Mouse (Mus musculus): ENCODE measurements at regions not wholly inside any gene's neighbourhood (a gene's known extent, or its start where the extent isn't known, plus 50 kb on each side); places are given as distances from the start of the nearest gene placed in this dataset.
"Not testable (repeated sequence)": the region's sequence is repeated elsewhere in the genome, so short reads cannot be mapped to it uniquely, and the experiment has no call there.

DNA sequence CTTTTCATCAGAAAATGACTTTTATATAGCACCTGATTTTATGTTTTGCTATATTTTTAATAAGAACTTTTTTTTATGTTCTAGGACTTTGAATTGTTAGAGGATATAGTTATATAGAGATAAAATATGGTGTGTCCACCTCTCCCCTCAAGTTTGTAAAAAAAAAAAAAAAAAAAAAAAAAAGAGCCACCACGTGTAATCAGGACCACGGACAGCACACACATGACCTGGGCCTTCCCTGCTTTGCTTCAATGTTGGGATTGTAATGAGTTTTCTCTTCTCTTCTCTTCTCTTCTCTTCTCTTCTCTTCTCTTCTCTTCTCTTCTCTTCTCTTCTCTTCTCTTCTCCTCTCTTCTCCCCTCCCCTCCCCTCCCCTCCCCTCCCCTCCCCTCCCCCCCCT, 78.5 kb downstream of the 1700010I14Rik start:
- H3K4me3 ChIP-seq; H3K27ac ChIP-seq; intact Hi-C loops (cut with DNase I); DNase-seq: not testable (repeated sequence)

DNA sequence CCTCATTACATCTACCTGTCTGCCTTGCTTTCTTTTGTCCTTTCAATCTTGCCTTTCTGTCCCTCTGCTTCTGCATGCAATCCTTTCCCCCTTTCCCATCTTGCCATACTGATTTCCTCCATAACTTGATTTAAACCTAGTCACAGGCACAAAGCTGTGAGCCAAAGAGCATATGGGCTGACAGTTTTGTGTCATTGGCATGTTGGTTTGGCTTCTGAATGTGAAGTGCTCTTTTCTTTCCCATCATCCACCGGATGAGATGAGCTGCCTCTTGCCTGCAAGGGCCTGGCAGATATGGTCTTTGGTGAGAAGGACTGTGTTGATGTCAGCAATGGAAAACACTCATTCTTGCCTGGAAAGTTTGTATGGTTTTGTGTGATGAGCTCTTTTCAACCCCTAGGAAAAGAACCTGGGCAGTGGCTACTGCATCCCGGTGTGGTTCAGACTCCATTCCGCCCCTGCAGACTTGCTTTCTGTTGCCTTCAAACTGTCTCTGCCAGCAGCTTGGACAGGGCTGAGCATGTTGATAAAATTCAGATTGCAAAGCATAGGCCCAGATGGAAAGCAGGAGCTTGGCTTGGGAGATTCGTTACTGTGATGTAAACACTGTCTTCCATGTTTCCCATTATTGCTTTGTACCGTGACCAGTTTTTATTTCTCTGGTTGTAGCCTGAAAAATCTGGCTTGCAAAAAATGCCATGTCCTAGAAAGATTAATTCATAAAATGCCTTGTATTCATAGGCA, 80.9 kb downstream of the 1700010I14Rik start:
- no peak overlapping the region for H3K4me3 ChIP-seq
- TF ChIP-seq CTCF (IDR thresholded peaks at IDR 0.05) = no peak
- intact Hi-C loops (cut with DNase I) = no loop called here
- H3K27ac ChIP-seq = no peak overlapping the region
- DNase-seq = no peak

DNA sequence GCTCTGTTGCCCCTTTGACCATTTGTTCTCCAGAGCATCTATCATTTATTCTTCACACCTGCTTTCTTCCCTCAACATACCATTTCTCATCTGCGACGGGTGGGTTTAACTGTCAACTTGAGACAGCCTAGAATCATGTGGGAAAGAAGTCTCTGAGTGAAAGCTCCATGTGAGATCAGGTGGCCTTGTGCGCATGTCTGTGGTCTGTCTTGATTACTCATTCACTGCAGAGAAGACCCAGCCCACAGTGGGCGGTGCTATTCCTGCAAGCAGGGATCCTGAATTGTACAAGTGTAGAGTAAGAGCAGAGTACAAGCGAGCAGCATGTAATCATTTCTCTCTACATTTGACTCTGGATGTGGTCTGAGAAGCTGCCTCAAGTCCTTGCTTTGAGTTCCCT, 95.5 kb downstream of the 1700010I14Rik start:
- H3K4me3 ChIP-seq = no peak overlapping the region
- no peak for TF ChIP-seq CTCF (IDR thresholded peaks at IDR 0.05)
- DNase-seq = no peak
- H3K27ac ChIP-seq = no peak overlapping the region
- intact Hi-C loops (cut with DNase I) = no loop called here

DNA sequence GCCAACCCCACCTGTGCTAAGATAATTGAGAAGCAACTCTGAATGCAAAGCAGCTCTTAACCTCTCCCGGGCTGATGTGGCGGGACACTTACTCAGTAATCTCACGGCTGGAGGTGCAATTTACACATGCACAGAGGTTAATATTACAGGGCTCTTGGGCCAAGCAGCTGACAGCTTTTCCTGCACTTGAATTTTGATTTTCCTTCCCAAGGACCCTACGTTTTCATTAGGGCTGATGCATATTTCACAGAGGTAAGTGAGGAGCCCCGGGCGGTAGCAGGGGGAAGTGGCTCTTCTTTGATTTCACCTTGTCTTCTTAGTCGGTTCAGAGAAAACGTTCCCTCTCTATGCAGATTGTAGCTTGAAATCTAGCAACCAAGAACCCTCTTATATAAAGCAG, 139.7 kb downstream of the 1700010I14Rik start:
- TF ChIP-seq CTCF (IDR thresholded peaks at IDR 0.05) = no peak
- Histone ChIP-seq H3K4me3 (no peak overlapping the region), H3K27ac (no peak overlapping the region)
- intact Hi-C loops (cut with DNase I) = no loop called here
- no peak for DNase-seq

DNA sequence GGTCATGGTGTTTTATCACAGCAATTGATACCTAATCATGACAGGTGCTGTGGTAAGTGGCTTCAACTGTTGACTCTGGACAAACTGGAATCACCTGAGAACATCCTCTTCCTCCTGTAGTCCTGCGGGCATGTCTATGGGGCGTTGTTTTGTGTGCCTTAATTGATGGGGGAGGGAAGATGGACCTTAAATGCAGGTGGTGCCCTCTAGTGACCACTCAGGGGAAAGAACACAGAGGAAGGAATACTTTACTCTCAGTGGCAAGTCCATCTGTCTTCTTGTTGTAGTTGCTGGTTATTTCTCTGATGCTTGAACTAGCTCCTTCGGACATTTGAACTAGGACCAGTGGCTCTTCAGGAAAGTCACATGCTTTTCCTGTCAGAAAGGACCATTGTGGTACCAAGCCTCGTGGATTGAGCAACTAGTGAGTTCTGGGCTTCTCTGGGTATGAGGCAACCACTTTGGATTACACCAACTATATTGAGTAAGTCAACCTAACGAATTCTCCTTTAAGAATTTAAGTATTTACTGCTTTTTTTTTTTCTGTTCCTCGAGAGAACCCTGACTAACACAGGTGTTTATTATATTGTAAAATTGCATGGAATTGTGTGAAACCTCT, 157.6 kb downstream of the 1700010I14Rik start:
- intact Hi-C loops (cut with DNase I) = loop anchor here (2.0 kb wide), 1 partner anchor 113 kb away; no protein-coding TSS in a partner anchor
- Histone ChIP-seq H3K27ac (no peak overlapping the region), H3K4me3 (no peak overlapping the region)
- peak; percentile 57 for TF ChIP-seq CTCF (IDR thresholded peaks at IDR 0.05)
- no peak for DNase-seq

DNA sequence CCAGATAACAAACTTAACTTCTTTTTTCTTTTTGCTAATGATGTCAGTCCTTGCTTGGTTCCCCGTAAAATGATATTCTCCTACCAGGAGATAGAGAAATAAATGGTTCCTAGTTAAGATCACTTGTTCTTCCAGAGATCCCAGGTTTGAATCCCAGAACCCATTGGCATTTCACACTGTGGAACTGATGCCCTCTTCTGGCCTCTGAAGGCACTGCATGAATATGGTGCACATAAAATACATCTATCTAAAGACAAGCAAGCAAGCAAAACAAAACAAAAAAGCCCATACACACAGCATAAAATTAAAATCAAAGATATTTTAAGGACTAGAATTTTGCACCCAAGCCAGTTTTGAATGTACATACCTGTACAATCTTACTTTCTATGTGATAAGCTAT, 162.5 kb downstream of the 1700010I14Rik start:
- no peak for DNase-seq
- intact Hi-C loops (cut with DNase I) = no loop called here
- no peak overlapping the region for H3K27ac ChIP-seq
- peak; percentile 38 for TF ChIP-seq CTCF (IDR thresholded peaks at IDR 0.05)
- H3K4me3 ChIP-seq = no peak overlapping the region

DNA sequence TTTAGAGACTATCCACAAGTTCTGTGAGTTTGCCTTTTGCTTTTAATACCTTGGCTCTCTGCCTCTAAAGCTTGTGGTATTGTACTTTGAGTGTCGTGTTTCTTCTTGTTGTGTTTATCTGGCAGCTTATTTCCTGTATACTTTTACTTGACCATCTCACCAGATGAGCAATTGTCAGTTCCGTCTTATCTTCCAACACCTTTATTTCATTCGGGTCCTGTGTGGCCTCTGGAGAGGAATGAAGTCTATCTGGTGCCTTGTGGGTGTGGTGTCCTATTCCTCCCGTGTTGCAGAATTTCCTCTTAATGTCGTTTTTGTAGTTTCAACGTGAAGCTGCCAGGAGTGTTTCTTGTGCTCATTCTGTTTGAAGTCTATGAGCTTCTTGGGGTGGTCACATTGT, 174.0 kb downstream of the 1700010I14Rik start:
- DNase-seq = no peak
- TF ChIP-seq CTCF (IDR thresholded peaks at IDR 0.05) = no peak
- intact Hi-C loops (cut with DNase I) = loop anchor here (10.0 kb wide), 1 partner anchor 1333 kb away; no protein-coding TSS in a partner anchor
- H3K27ac ChIP-seq = no peak overlapping the region
- H3K4me3 ChIP-seq = no peak overlapping the region

DNA sequence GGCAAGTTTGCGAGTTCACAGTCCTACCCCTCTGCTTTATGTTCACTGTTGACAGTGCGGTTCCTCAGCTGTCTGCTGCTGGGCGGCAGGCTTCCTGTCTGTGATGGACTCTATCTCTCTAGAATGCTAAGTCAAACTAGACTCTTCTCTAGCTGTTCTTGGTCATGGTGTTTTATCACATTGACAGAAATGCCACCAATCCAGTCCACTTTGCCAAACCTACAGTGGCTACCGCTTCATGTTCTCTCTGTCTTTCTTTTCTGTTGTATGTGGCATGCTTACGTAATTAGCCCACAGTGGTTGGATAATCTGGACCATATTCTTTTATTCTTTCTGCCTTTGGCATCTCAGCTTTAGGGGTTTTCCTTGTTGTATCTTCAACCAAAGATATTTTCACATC, 174.5 kb downstream of the 1700010I14Rik start:
- no peak for DNase-seq
- no peak for TF ChIP-seq CTCF (IDR thresholded peaks at IDR 0.05)
- Histone ChIP-seq H3K4me3 (no peak overlapping the region), H3K27ac (no peak overlapping the region)
- intact Hi-C loops (cut with DNase I) = loop anchor here (10.0 kb wide), 1 partner anchor 1332 kb away; no protein-coding TSS in a partner anchor

DNA sequence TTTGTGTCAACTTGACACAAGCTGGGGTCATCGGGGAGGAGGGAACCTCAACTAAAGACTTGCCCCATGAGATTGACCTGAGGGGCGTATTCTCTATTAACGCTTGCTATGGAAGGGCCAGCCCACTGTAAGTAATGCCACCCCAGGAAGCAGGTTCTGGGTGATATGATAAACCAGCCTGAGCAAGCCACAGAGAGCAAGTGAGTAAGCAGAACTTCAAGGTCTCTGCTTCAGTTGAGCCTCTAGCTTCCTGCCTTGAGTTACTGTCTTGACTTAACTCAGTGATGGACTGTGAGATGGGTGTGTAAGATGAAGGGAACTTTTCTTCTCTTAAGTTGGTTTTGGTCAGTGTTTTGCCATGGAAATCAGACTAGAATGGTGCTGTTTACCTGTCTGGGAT, 175.2 kb downstream of the 1700010I14Rik start:
- intact Hi-C loops (cut with DNase I) = loop anchor here (10.0 kb wide), 1 partner anchor 1332 kb away; no protein-coding TSS in a partner anchor

DNA sequence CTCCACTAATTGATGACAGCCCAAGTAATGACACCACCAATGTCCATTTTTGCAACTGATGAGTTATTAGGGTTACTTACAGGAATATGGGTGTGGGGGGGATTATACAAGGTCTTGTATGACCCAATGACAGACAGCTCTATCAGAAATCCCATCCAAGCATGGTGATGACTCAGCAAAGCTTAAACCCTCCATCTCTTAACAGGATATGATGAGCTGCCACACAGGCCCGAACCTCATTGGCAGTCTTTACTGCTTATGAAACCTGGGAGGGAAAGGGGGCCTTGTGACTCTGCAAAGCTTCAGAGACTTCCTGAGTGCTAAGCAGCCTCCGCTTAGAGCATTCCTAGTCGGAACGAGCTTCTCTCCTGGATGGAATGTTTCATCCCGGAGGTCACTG, 176.4 kb downstream of the 1700010I14Rik start:
- no peak for DNase-seq
- intact Hi-C loops (cut with DNase I) = loop anchor here (10.0 kb wide), 1 partner anchor 1330 kb away; no protein-coding TSS in a partner anchor
- TF ChIP-seq CTCF (IDR thresholded peaks at IDR 0.05) = no peak
- H3K4me3 ChIP-seq = no peak overlapping the region
- no peak overlapping the region for H3K27ac ChIP-seq

More for the DNA sequence above, 175.2 kb downstream of the 1700010I14Rik start:
- no peak overlapping the region for H3K4me3 ChIP-seq
- H3K27ac ChIP-seq = no peak overlapping the region
- TF ChIP-seq CTCF (IDR thresholded peaks at IDR 0.05) = no peak
- no peak for DNase-seq

DNA sequence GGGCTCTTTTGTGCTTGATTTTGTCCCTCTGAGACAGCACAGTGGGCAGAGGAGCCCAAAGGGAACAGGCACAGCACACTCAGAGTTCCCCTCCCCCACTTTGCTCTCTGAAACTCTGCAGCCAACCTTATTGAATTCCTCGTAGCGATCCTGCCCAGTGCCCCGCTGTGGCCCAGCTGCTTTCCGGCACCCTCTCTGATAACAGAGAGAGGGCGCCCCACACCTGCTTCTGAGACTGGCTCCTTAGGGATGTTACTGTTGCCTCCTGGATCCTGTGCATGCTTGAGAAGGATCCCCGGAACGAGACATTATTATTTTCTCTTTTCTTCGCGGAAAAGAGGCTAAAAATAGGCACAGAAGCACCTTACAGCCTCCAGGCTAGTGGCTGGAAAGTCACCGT, 179.0 kb downstream of the 1700010I14Rik start:
- TF ChIP-seq CTCF (IDR thresholded peaks at IDR 0.05) = peak; percentile 65
- H3K4me3 ChIP-seq = peak overlapping the region; percentile 71
- intact Hi-C loops (cut with DNase I) = loop anchor here (10.0 kb wide), 1 partner anchor 1328 kb away; no protein-coding TSS in a partner anchor
- no peak overlapping the region for H3K27ac ChIP-seq
- DNase-seq = peak; percentile 29

DNA sequence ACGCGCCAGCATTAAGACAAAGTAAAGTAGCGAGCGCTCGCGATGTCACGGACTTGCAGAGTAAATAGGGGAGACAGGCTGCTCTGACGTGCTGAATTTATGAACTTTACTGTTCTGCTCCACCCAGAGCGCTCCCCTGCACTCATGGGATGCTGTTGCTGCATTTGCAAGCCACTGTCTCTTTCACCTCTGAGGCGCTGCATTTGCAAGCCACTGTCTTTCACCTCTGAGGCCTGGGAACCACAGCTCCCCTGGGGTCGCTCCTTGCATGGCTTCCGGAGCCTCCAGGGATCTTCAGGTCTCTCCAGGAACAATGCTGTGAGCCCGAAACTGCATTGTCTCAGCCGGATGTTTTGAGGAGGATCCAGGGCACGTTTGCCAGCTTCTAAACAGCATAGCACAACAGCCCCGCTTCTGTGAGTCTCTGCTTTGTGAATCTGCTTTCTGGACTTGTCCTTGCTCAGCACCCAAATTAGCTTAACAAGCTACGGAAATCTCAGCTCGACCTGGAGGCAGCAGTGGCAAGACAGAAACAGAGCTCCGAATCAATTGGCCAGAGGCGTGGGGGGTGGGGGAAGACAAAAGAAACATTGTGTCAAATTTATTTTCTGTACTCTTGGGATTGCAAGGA, 179.6 kb downstream of the 1700010I14Rik start:
- intact Hi-C loops (cut with DNase I) = loop anchor here (10.0 kb wide), 1 partner anchor 1327 kb away; no protein-coding TSS in a partner anchor
- peak overlapping the region; percentile 71 for H3K4me3 ChIP-seq
- 0 out of 2 replicates have a peak overlapping the region, but pooled peaks have one; percentile 8 for H3K27ac ChIP-seq
- TF ChIP-seq CTCF (IDR thresholded peaks at IDR 0.05) = no peak
- DNase-seq = peak; percentile 17

DNA sequence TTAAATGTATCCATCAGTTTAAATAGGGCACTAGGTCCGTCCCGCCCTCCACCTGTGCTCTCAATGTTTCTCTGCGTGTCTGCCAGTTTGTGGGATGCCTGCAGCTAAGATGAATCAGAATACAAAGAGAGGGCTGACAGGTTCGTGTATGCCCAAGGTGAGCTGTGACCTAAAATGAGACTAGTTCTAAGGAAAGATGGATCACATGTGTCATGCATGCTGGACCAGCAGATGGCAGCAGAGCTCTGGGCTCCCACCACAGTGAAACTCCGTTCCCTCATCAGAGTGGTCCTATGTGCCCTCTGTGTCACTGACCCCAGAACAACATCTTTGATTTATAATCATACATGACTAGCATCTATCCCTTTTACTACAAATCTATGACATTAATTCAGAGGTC, 180.3 kb downstream of the 1700010I14Rik start:
- H3K27ac ChIP-seq = no peak overlapping the region
- peak; percentile 70 for DNase-seq
- intact Hi-C loops (cut with DNase I) = loop anchor here (10.0 kb wide), 1 partner anchor 1326 kb away; no protein-coding TSS in a partner anchor

More for the DNA sequence above, 180.3 kb downstream of the 1700010I14Rik start:
- H3K4me3 ChIP-seq = peak overlapping the region; percentile 71
- TF ChIP-seq CTCF (IDR thresholded peaks at IDR 0.05) = peak; percentile 95

Data from gastrocnemius, adult 2 months (tissue).